Mouse (Mus musculus): Measurements from ENCODE around the gene Hsh2d.

DNA sequence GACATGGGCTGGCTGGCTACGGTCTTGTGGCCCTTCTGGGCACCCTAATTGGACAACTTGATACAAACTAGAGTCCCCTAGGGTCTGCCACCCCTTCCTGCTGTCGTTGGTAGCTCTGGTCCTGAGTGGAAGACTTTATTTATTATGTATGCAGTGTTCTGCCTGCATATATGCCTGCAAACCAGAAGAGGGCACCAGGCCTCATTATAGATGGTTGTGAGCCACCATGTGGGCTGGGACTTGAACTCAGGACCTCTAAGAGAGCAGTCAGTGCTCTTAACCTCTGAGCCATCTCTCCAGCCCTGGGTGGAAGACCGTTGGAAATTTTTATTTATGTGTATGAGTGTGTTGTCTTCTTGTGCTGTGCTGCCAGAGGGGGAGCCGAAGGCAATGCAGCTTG is 31.3 kb downstream of the Hsh2d start:
- TF ChIP-seq CTCF (conservative IDR thresholded peaks at IDR 0.05; ENCODE audit: low read length) (peak; percentile 28; the same call in 1 of the 2 replicates), NANOG (IDR thresholded peaks at IDR 0.05; ENCODE audit: borderline replicate concordance, low read length) (no peak), POU5F1 (IDR thresholded peaks at IDR 0.05; ENCODE audit: borderline replicate concordance, low read length) (no peak)

Measured in E14TG2a.4 (cell line).